Comparison of ENCODE assay signal across 8 mouse cellular contexts in the genomic region with DNA sequence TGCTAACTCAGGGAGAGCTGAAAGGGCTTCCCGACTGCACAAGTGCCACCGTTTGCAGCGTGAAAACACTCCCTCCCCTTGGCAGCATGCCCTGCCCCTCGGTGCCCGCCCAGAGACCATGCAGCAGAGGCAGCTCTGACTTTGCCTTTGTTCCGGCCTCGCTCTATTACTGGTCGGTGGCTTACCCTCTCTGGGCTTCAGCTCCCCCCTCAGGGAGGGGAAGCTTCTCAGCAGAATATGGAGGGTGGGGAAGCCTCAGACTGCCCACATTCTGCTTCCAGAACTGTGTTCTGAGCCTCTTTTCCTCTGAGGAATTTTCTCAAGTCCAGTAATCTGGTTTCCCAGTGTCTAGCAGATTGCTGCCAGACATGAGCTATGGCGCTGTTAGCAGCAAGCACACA. TPM values are rescaled to one million over a fixed set of nuclear protein-coding genes. Genes with fewer than 3 reads are reported as not detected.
A peak's percentile ranks its signal among the peaks of the same experiment; 100 is the strongest.
DNase-seq lines count a peak whose midpoint lies in the region; ATAC-seq and TF ChIP-seq lines count a peak whose summit lies in the region.

No protein-coding gene starts in this region.

- no peak overlapping the region for H3K4me2 ChIP-seq in forebrain, embryonic 12.5 days
- H3K4me2 ChIP-seq in forebrain, embryonic 11.5 days (ENCODE audit: low read depth, low read length, severe bottlenecking), result no peak overlapping the region
- H3K4me2 ChIP-seq in myocyte (ENCODE audit: low read depth), result peak overlapping the region; percentile 58

- H3K9me3 ChIP-seq in forebrain, embryonic 12.5 days, result no peaks in the 10 kb centered on the region
- H3K9me3 ChIP-seq in forebrain, embryonic 11.5 days (ENCODE audit: control insufficient read depth, low read length), result no peaks in the 10 kb centered on the region

- H3K4me1 ChIP-seq in forebrain, embryonic 12.5 days, result no peaks in the 10 kb centered on the region
- no peaks in the 10 kb centered on the region for H3K4me1 ChIP-seq in forebrain, embryonic 11.5 days (replicated peaks; ENCODE audit: control insufficient read depth, insufficient read depth, low read length)

- H3K79me2 ChIP-seq in myocyte (ENCODE audit: control insufficient read depth, insufficient read depth), result no peaks in the 10 kb centered on the region

- no peak overlapping the region for H3K4me3 ChIP-seq in forebrain, embryonic 12.5 days (replicated peaks)
- H3K4me3 ChIP-seq in forebrain, embryonic 11.5 days (ENCODE audit: low read depth, low read length), result no peak overlapping the region
- H3K4me3 ChIP-seq in myocyte, result no peak overlapping the region

- no peak overlapping the region for H3ac ChIP-seq in myocyte (ENCODE audit: control insufficient read depth, insufficient read length)

- H3K27me3 ChIP-seq in forebrain, embryonic 12.5 days, result no peaks in the 10 kb centered on the region
- no peaks in the 10 kb centered on the region for H3K27me3 ChIP-seq in forebrain, embryonic 11.5 days (ENCODE audit: control insufficient read depth, insufficient read depth, low read length)
- peaks cover 6% of the 10 kb centered on the region for H3K27me3 ChIP-seq in myocyte (ENCODE audit: control insufficient read depth, insufficient read depth, insufficient read length)

- WGBS in forebrain, embryonic 12.5 days, result 75% methylated on average over 9 of the region's 9 CpGs
- 80% methylated on average over 9 of the region's 9 CpGs for WGBS in forebrain, embryonic 11.5 days

- peaks cover 72% of the 10 kb centered on the region for H3K36me3 ChIP-seq in forebrain, embryonic 12.5 days (replicated peaks)
- H3K36me3 ChIP-seq in forebrain, embryonic 11.5 days (ENCODE audit: control insufficient read depth, insufficient read depth, low read length), result no peaks in the 10 kb centered on the region; the same call in 1 of the 2 replicates
- H3K36me3 ChIP-seq in myocyte (ENCODE audit: control insufficient read depth, insufficient read depth), result no peaks in the 10 kb centered on the region

- no peak for TF ChIP-seq POLR2A in myocyte (IDR thresholded peaks at IDR 0.05; ENCODE audit: insufficient read length, low read depth)

- no peak overlapping the region; the same call in 1 of the 2 replicates for H3K27ac ChIP-seq in forebrain, embryonic 12.5 days
- no peak overlapping the region for H3K27ac ChIP-seq in forebrain, embryonic 11.5 days (ENCODE audit: low read depth, low read length)

- ATAC-seq in forebrain, embryonic 12.5 days (ENCODE audit: low FRiP score), result peak; percentile 30; the same call in 1 of the 2 replicates
- ATAC-seq in forebrain, embryonic 11.5 days (replicated peaks; ENCODE audit: low FRiP score), result no peak
- ATAC-seq in CD4-positive, CD25-positive, alpha-beta regulatory T cell, adult 4 months, result no peak

- intact Hi-C loops in heart, postnatal 25 days (cut with DNase I), result no loop called here

- H3K9ac ChIP-seq in forebrain, embryonic 12.5 days, result no peak overlapping the region
- no peak overlapping the region for H3K9ac ChIP-seq in forebrain, embryonic 11.5 days (ENCODE audit: low read length)

- DNase-seq in forebrain, embryonic 11.5 days (ENCODE audit: low spot score), result no peak
- peak; percentile 38 for DNase-seq in adrenal gland, adult 8-10 months
- peak; percentile 59 to 66 for DNase-seq in frontal cortex, postnatal 10 days (ENCODE audit: low spot score in 2 of 2)
- DNase-seq in heart, postnatal 25 days (ENCODE audit: low spot score), result peak; percentile 17
- peak; percentile 67 to 75 for DNase-seq in layer of hippocampus, postnatal 10 days (ENCODE audit: low spot score in 2 of 2)

TF ChIP-seq in myocyte, 11 proteins besides CTCF, POLR2A, EP300 and RAD21:
- TF ChIP-seq TCF12 (IDR thresholded peaks at IDR 0.05; ENCODE audit: insufficient read depth, poor library complexity, severe bottlenecking), result no peak
- TF ChIP-seq TCF3 (IDR thresholded peaks at IDR 0.05; ENCODE audit: insufficient read length, low read depth), result no peak
- TF ChIP-seq MYOG (IDR thresholded peaks at IDR 0.05; ENCODE audit: control insufficient read depth in 1 of 3, insufficient read depth in 1 of 3, insufficient read length in 2 of 3, low read depth in 2 of 3), result peak in 1 of 3 experiments; percentile 17
- TF ChIP-seq CEBPB (IDR thresholded peaks at IDR 0.05; ENCODE audit: insufficient read depth, poor library complexity, severe bottlenecking), result no peak
- no peak for TF ChIP-seq MAX (IDR thresholded peaks at IDR 0.05; ENCODE audit: low read depth)
- no peak for TF ChIP-seq SRF (IDR thresholded peaks at IDR 0.05; ENCODE audit: control insufficient read depth, insufficient read length, low read depth)
TF ChIP-seq in myocyte: peak in this region for 1.

RNA-seq across cellular contexts. Expression of gene Mybphl, which starts 36.3 kb away (rescaled TPM):
- polyA plus RNA-seq in forebrain, embryonic 12.5 days (2016; fragmentation: Nextera tagmentation; extraction: Ambion mirVana), result 0.15 and 0.31 TPM in 2 replicates
- polyA plus RNA-seq in forebrain, embryonic 11.5 days (2014; fragmentation: Nextera tagmentation; extraction: Ambion mirVana), result not detected in 2 replicates
- not detected for total RNA-seq in adrenal gland, adult 8-10 months (2022)
- 10 to 100 TPM; 58.9 to 60.3 TPM for total RNA-seq in heart, postnatal 25 days (2021)
- total RNA-seq in layer of hippocampus, postnatal 10 days (2021), result under 1 TPM in 1 of 2 experiments, not detected in 1; 0.36 TPM
- not detected for polyA plus RNA-seq in myocyte (2012; fragmentation: generic; extraction: Trizol)
- polyA plus RNA-seq in CD4-positive, CD25-positive, alpha-beta regulatory T cell, adult 4 months (2017; shearing (Covaris generic)), result not detected

RNA-seq across cellular contexts. Expression of gene Sort1, which starts 44.6 kb away (rescaled TPM):
- 23.3 and 30.8 TPM in 2 replicates for polyA plus RNA-seq in forebrain, embryonic 12.5 days (2016; fragmentation: Nextera tagmentation; extraction: Ambion mirVana)
- 28.9 and 31.3 TPM in 2 replicates for polyA plus RNA-seq in forebrain, embryonic 11.5 days (2014; fragmentation: Nextera tagmentation; extraction: Ambion mirVana)
- 10 to 100 TPM; 25.9 to 67.1 (median 40.9) TPM for total RNA-seq in adrenal gland, adult 8-10 months (2022)
- total RNA-seq in heart, postnatal 25 days (2021), result 10 to 100 TPM; 17.1 to 18.9 TPM
- total RNA-seq in layer of hippocampus, postnatal 10 days (2021), result 100 to 1,000 TPM; 181 to 182 TPM
- 6.0 TPM for polyA plus RNA-seq in myocyte (2012; fragmentation: generic; extraction: Trizol)
- under 1 TPM in 1 of 2 experiments, not detected in 1; 0.09 TPM for polyA plus RNA-seq in CD4-positive, CD25-positive, alpha-beta regulatory T cell, adult 4 months (2017; shearing (Covaris generic))

RNA-seq across cellular contexts. Expression of gene Psrc1, which starts 55.2 kb away (rescaled TPM):
- 82.6 and 83.1 TPM in 2 replicates for polyA plus RNA-seq in forebrain, embryonic 12.5 days (2016; fragmentation: Nextera tagmentation; extraction: Ambion mirVana)
- 99.5 and 102 TPM in 2 replicates for polyA plus RNA-seq in forebrain, embryonic 11.5 days (2014; fragmentation: Nextera tagmentation; extraction: Ambion mirVana)
- 1 to 10 TPM; 1.6 to 4.8 (median 3.0) TPM for total RNA-seq in adrenal gland, adult 8-10 months (2022)
- under 1 TPM; 0.16 to 0.45 TPM for total RNA-seq in heart, postnatal 25 days (2021)
- total RNA-seq in layer of hippocampus, postnatal 10 days (2021), result 10 to 100 TPM; 12.5 to 12.8 TPM
- 16.5 TPM for polyA plus RNA-seq in myocyte (2012; fragmentation: generic; extraction: Trizol)
- polyA plus RNA-seq in CD4-positive, CD25-positive, alpha-beta regulatory T cell, adult 4 months (2017; shearing (Covaris generic)), result 1 to 10 TPM; 1.7 to 3.4 TPM
